Mouse (Mus musculus) erythroblast, embryonic 14.5 days (primary cell): ENCODE results near the gene Cpsf4.

Source experiments
- GATA1 ChIP-seq: IDR thresholded peaks from 2 replicates; pipeline ENCODE4 v1.6.1; 2012; ENCODE audit warnings: low read length, inconsistent platforms, mixed read lengths
- TAL1 ChIP-seq: IDR thresholded peaks from 3 replicates; pipeline ENCODE4 v1.6.1; 2012; ENCODE audit warnings: low read length, inconsistent platforms, mixed read lengths

DNA sequence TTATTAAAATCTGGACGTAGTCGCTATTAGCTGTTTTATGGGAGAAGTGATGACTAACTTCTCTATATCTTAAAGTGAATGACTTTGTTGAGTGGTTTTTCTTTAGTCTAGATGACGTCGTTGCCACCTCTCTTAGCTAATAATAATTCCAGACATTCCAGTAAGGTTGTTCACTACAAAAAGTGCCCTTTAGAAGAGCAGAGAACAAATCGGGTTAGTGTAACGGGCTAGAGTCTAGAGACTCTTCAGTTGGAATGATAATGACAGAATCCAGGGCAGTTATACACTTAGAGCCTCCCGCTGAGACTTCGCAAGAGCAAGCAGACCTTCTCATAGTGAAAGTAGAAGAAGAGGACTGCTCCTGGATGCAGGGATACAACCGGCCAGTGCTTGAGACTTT is 38.0 kb downstream of the Cpsf4 start:
- TF ChIP-seq GATA1 (no peak), TAL1 (no peak)
